Mouse (Mus musculus) gastrocnemius, adult 8-10 months (tissue): ENCODE results near the gene Foxq1. TPM values are rescaled to one million over a fixed set of nuclear protein-coding genes. Genes with fewer than 3 reads are reported as not detected.

ENCODE experiments used
- DNase-seq, 2 experiments: peaks; one replicate each; pipeline ENCODE4 v3.0.0; 2022; ENCODE audit warnings: low spot score in 2 of 2
- total RNA-seq, 4 experiments: library from RNA; stranded (reverse); gene quantifications; 2 replicates each; pipeline ENCODE4 v1.2.4; 2022

The Foxq1 gene
- total RNA-seq, 4 experiments from 2014 or later = 0.07 to 0.08 TPM; not detected in 2

- DNase-seq = no peak
Observed at GRCm38 (mm10) chr13:31572806-31573508, 17.0 kb downstream of the Foxq1 start.

- no peak for DNase-seq
Observed at GRCm38 (mm10) chr13:31574627-31575026, 18.7 kb downstream of the Foxq1 start.

- DNase-seq = no peak
Observed at GRCm38 (mm10) chr13:31576696-31577095, 20.8 kb downstream of the Foxq1 start.

- DNase-seq = no peak
Observed at GRCm38 (mm10) chr13:31577576-31577975, 21.6 kb downstream of the Foxq1 start.

- no peak for DNase-seq
Observed at GRCm38 (mm10) chr13:31578389-31578788, 22.5 kb downstream of the Foxq1 start.

GRCm38 (mm10) chr13:31579866-31580265 lies 23.9 kb downstream of the Foxq1 start:
- no peak for DNase-seq

GRCm38 (mm10) chr13:31587341-31587740 lies 31.4 kb downstream of the Foxq1 start:
- DNase-seq = no peak

GRCm38 (mm10) chr13:31599576-31599975 lies 43.6 kb downstream of the Foxq1 start:
- no peak for DNase-seq

GRCm38 (mm10) chr13:31603964-31604363 lies 48.0 kb downstream of the Foxq1 start:
- no peak for DNase-seq

Other genes with a start within 250 kb of the Foxq1 start
- gene A530084C06Rik, start 3.2 kb downstream of the Foxq1 start, total RNA-seq = not detected
- under 1 TPM in 2 of 4 experiments, not detected in 2; 0.10 to 0.24 TPM for gene Foxf2, start 69.7 kb downstream of the Foxq1 start, total RNA-seq